Mouse (Mus musculus): ENCODE results near the gene Gm11232. TPM values are rescaled to one million over a fixed set of nuclear protein-coding genes. Genes with fewer than 3 reads are reported as not detected.

Gene Gm11232
- polyA plus RNA-seq, 2 experiments, result not detected

DNA sequence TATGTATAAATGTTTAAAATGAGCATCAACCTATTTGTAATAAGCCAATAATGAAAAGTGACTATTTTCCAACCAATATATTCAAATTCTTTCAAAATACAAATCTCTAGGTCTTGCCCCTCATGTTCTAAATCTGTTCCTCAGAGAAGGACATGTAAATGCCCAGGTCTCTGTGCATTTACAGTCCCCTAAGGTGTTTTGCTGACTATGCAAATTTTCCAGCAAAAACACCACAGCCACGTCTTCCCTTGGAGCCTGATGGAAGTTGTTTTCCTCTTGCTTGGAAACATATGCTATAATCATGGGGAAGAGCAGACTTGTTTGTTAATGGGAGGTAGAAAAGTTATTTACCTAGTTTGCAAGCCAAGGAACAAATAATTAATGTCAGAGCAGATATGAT, 12.0 kb downstream of the Gm11232 start:
- H3K4me3 ChIP-seq (ENCODE audit: insufficient read depth in 1 of 2, low read depth in 2 of 2, low read length in 2 of 2), result no peak overlapping the region
- no peak for TF ChIP-seq CTCF (IDR thresholded peaks at IDR 0.05; ENCODE audit: low read depth)
- no peak for TF ChIP-seq EP300 (IDR thresholded peaks at IDR 0.05; ENCODE audit: low read depth)
- ATAC-seq (ENCODE audit: insufficient read depth), result no peak
- no peaks in the 10 kb centered on the region for H3K36me3 ChIP-seq (replicated peaks; ENCODE audit: control insufficient read depth, insufficient read depth, low read depth)
- H3K4me1 ChIP-seq (replicated peaks; ENCODE audit: control insufficient read depth in 2 of 2, insufficient read depth in 2 of 2, low read length in 1 of 2), result no peaks in the 10 kb centered on the region
- no peaks in the 10 kb centered on the region for H3K27me3 ChIP-seq (ENCODE audit: control insufficient read depth, insufficient read depth, low read length)
- no peaks in the 10 kb centered on the region for H3K9me3 ChIP-seq (ENCODE audit: control insufficient read depth, low read length)
- DNase-seq (ENCODE audit: low read depth in 3 of 3, low spot score in 3 of 3), result no peak
- H3K4me2 ChIP-seq (ENCODE audit: low read depth), result no peak overlapping the region
- no peak overlapping the region for H3K27ac ChIP-seq
- WGBS (ENCODE audit: insufficient replicate concordance), result 32% methylated on average over 1 of the region's 1 CpGs
- no peak overlapping the region for H3K9ac ChIP-seq (replicated peaks)

DNA sequence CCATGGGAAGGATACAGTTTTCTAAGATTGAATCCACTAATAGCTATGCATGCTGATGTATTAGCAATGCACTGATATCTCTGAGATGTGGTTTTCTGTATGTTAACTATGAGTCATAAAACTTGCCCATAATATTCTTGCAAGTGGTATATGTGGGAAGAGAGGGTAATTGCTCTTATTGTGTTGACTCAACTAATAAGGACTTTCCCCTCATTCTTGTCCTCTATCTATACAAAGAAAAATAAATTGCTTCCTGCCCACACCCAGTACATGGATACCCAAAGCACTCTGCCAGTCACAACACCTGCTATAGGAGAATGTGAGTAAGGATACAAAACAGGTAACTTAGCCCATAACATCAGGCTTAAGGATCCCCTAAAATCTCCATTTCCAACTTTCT, 21.2 kb downstream of the Gm11232 start:
- Histone ChIP-seq H3K4me2 (ENCODE audit: low read depth) (no peak overlapping the region), H3K27me3 (ENCODE audit: control insufficient read depth, insufficient read depth, low read length) (no peaks in the 10 kb centered on the region), H3K9ac (replicated peaks) (no peak overlapping the region), H3K4me1 (replicated peaks; ENCODE audit: control insufficient read depth in 2 of 2, insufficient read depth in 2 of 2, low read length in 1 of 2) (no peaks in the 10 kb centered on the region), H3K4me3 (ENCODE audit: insufficient read depth in 1 of 2, low read depth in 2 of 2, low read length in 2 of 2) (no peak overlapping the region), H3K27ac (no peak overlapping the region), H3K36me3 (replicated peaks; ENCODE audit: control insufficient read depth, insufficient read depth, low read depth) (no peaks in the 10 kb centered on the region), H3K9me3 (ENCODE audit: control insufficient read depth, low read length) (no peaks in the 10 kb centered on the region)
- DNase-seq (ENCODE audit: low read depth in 3 of 3, low spot score in 3 of 3) (no peak), ATAC-seq (ENCODE audit: insufficient read depth) (no peak)
- TF ChIP-seq CTCF (IDR thresholded peaks at IDR 0.05; ENCODE audit: low read depth) (no peak), EP300 (IDR thresholded peaks at IDR 0.05; ENCODE audit: low read depth) (no peak)

DNA sequence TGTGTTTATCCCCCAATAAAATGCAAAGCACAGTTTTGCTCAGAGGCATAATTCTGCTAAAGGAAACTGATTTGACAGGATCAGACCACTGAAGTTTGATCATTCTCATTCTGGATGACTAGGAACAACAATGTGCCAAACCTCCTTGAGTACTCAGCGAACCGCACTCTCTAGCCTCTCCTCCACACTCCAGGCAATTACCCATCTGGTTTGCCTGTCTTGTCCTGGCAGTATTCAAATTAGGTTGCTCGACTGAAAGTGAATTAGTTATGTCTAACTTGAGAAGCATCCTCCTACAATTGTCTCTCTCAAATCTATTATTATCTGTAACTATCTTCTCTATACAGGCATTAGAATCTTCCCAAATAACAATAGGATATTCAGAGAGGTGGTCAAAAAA, 22.5 kb downstream of the Gm11232 start:
- no peak overlapping the region for H3K4me3 ChIP-seq (ENCODE audit: insufficient read depth in 1 of 2, low read depth in 2 of 2, low read length in 2 of 2)
- no peak for DNase-seq (ENCODE audit: low read depth in 3 of 3, low spot score in 3 of 3)
- no peak for ATAC-seq (ENCODE audit: insufficient read depth)
- H3K4me2 ChIP-seq (ENCODE audit: low read depth), result no peak overlapping the region
- no peak overlapping the region for H3K9ac ChIP-seq (replicated peaks)
- H3K27ac ChIP-seq, result no peak overlapping the region
- no peaks in the 10 kb centered on the region for H3K4me1 ChIP-seq (replicated peaks; ENCODE audit: control insufficient read depth in 2 of 2, insufficient read depth in 2 of 2, low read length in 1 of 2)
- H3K27me3 ChIP-seq (ENCODE audit: control insufficient read depth, insufficient read depth, low read length), result no peaks in the 10 kb centered on the region
- H3K9me3 ChIP-seq (ENCODE audit: control insufficient read depth, low read length), result no peaks in the 10 kb centered on the region
- WGBS (ENCODE audit: insufficient replicate concordance), result 60% methylated on average over 3 of the region's 3 CpGs
- H3K36me3 ChIP-seq (replicated peaks; ENCODE audit: control insufficient read depth, insufficient read depth, low read depth), result no peaks in the 10 kb centered on the region
- TF ChIP-seq EP300 (IDR thresholded peaks at IDR 0.05; ENCODE audit: low read depth) (no peak), CTCF (IDR thresholded peaks at IDR 0.05; ENCODE audit: low read depth) (no peak)

DNA sequence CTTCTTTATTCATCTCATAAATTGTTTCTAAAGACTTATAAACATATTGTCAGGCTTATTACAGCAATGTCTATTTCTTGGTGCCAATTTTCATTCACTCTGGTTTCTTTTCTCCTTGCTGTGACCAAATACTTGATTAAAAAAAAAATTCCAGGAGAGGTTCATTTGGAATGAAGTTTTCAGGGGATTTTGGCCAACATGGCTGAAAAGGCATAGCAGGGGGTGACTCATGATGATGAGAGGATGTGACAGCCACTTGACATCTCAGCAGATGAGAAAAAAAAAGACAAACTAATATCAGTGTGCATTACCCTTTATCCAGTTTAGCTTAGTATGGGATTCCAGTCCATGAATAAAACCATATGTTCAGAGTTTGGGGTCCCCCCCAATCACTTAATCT, 28.4 kb downstream of the Gm11232 start:
- Histone ChIP-seq H3K36me3 (replicated peaks; ENCODE audit: control insufficient read depth, insufficient read depth, low read depth) (no peaks in the 10 kb centered on the region), H3K9me3 (ENCODE audit: control insufficient read depth, low read length) (no peaks in the 10 kb centered on the region), H3K4me1 (replicated peaks; ENCODE audit: control insufficient read depth in 2 of 2, insufficient read depth in 2 of 2, low read length in 1 of 2) (no peaks in the 10 kb centered on the region), H3K4me3 (ENCODE audit: insufficient read depth in 1 of 2, low read depth in 2 of 2, low read length in 2 of 2) (no peak overlapping the region), H3K4me2 (ENCODE audit: low read depth) (no peak overlapping the region), H3K9ac (replicated peaks) (no peak overlapping the region), H3K27ac (no peak overlapping the region), H3K27me3 (ENCODE audit: control insufficient read depth, insufficient read depth, low read length) (no peaks in the 10 kb centered on the region)
- ATAC-seq (ENCODE audit: insufficient read depth) (no peak), DNase-seq (ENCODE audit: low read depth in 3 of 3, low spot score in 3 of 3) (no peak)
- TF ChIP-seq CTCF (IDR thresholded peaks at IDR 0.05; ENCODE audit: low read depth) (no peak), EP300 (IDR thresholded peaks at IDR 0.05; ENCODE audit: low read depth) (no peak)

DNA sequence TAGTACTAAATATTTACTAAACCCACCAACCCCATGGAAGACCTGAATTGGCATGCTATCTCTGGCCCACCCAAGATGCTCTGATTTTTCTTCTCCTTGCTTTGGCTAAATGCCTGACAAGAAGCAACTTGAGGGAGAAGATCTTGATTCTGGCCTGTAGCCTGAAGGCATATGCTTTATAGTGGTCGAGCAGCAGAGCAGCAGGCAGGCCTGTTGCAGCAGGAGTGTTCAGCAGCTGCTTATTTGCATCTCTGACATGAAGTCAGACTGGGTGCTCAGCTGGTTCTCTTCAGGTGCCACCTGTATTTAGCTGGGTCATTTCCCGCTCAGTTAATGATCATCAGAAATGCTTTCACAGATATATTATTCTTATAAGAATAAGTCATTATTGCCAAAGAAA, 30.2 kb downstream of the Gm11232 start:
- Histone ChIP-seq H3K27me3 (ENCODE audit: control insufficient read depth, insufficient read depth, low read length) (no peaks in the 10 kb centered on the region), H3K9me3 (ENCODE audit: control insufficient read depth, low read length) (no peaks in the 10 kb centered on the region), H3K27ac (no peak overlapping the region), H3K4me1 (replicated peaks; ENCODE audit: control insufficient read depth in 2 of 2, insufficient read depth in 2 of 2, low read length in 1 of 2) (no peaks in the 10 kb centered on the region), H3K4me2 (ENCODE audit: low read depth) (no peak overlapping the region), H3K36me3 (replicated peaks; ENCODE audit: control insufficient read depth, insufficient read depth, low read depth) (no peaks in the 10 kb centered on the region), H3K9ac (replicated peaks) (no peak overlapping the region), H3K4me3 (ENCODE audit: insufficient read depth in 1 of 2, low read depth in 2 of 2, low read length in 2 of 2) (no peak overlapping the region)
- no peak for TF ChIP-seq EP300 (IDR thresholded peaks at IDR 0.05; ENCODE audit: low read depth)
- TF ChIP-seq CTCF (IDR thresholded peaks at IDR 0.05; ENCODE audit: low read depth), result no peak
- ATAC-seq (ENCODE audit: insufficient read depth) (no peak), DNase-seq (ENCODE audit: low read depth in 3 of 3, low spot score in 3 of 3) (no peak)
- WGBS (ENCODE audit: insufficient replicate concordance), result 43% methylated on average over 2 of the region's 2 CpGs

DNA sequence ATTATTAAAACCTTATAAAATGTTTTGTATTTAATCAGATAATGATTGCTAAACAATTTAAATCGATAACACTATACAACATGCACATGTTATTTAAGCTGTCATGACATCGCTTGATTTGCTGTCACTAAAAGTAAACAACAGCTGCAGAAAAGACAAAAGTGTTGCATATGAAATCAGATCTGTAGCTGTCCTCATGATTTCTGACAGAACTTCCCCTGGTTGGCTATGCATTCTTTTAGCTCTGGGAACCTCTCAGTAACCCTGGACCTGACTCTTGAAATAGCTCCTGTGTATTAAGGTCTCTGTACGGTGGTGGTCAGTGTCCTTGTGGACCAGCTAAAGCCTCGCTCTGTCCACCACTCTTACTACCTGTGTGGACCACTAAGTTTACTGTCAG, 30.7 kb downstream of the Gm11232 start:
- TF ChIP-seq EP300 (IDR thresholded peaks at IDR 0.05; ENCODE audit: low read depth), result no peak
- no peak for TF ChIP-seq CTCF (IDR thresholded peaks at IDR 0.05; ENCODE audit: low read depth)
- 53% methylated on average over 4 of the region's 4 CpGs for WGBS (ENCODE audit: insufficient replicate concordance)
- ATAC-seq (ENCODE audit: insufficient read depth), result no peak
- Histone ChIP-seq H3K9ac (replicated peaks) (no peak overlapping the region), H3K36me3 (replicated peaks; ENCODE audit: control insufficient read depth, insufficient read depth, low read depth) (no peaks in the 10 kb centered on the region), H3K4me2 (ENCODE audit: low read depth) (no peak overlapping the region), H3K27ac (no peak overlapping the region), H3K9me3 (ENCODE audit: control insufficient read depth, low read length) (no peaks in the 10 kb centered on the region), H3K4me1 (replicated peaks; ENCODE audit: control insufficient read depth in 2 of 2, insufficient read depth in 2 of 2, low read length in 1 of 2) (no peaks in the 10 kb centered on the region), H3K4me3 (ENCODE audit: insufficient read depth in 1 of 2, low read depth in 2 of 2, low read length in 2 of 2) (no peak overlapping the region), H3K27me3 (ENCODE audit: control insufficient read depth, insufficient read depth, low read length) (no peaks in the 10 kb centered on the region)
- no peak for DNase-seq (ENCODE audit: low read depth in 3 of 3, low spot score in 3 of 3)
